Mouse (Mus musculus): ENCODE results near the gene Prkg1. TPM values are rescaled to one million over a fixed set of nuclear protein-coding genes. Genes with fewer than 3 reads are reported as not detected.

The Prkg1 gene
- 23.3 and 25.7 TPM in 2 replicates for polyA plus RNA-seq (2011; ENCODE audit: insufficient read length, low read depth, missing spikeins)

DNA sequence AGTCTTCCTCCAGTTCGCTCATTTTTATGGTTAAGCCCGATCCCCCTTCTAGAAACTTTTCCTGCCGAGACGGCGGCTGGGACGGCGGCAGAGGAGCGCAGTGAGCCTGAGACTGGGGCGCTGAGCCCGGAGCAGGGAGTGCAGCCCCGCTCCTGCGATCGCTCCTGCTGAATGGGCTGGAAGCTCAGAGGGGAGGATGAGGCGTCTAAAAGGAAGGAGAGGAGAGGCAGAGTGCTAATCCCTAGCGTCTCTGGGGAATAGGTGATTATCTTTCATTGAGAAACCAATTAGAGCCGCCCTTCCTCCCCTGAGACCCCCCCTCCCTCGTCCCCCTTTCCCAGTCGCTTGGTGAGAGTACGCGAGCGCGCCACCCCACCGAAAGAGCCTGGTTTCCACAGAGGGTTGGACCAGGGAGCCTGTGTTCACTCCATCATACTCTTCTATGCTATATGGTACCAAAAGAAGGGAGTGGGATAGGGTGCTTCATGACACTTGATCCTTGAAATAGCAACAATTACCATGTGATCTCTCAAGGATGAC lies at the start of gene Prkg1:
Prkg1 (minus strand) TSS at position 233 of the 540 bp plus-strand sequence.
- peak within 1 kb of the TSS; percentile 64 for H3K4me3 ChIP-seq (ENCODE audit: insufficient read depth, low read length)
- peak within 1 kb of the TSS; percentile 64 for H3K27ac ChIP-seq (ENCODE audit: insufficient read depth, low read length)
- no peak for TF ChIP-seq POLR2A (IDR thresholded peaks at IDR 0.05; ENCODE audit: low read depth, low read length)
- no peak for TF ChIP-seq CTCF (IDR thresholded peaks at IDR 0.05; ENCODE audit: borderline replicate concordance, insufficient read depth, low read length)
- H3K4me1 ChIP-seq (ENCODE audit: control insufficient read depth, insufficient read depth, low read length) = no peaks in the 10 kb centered on the region; the same call in 1 of the 2 replicates

DNA sequence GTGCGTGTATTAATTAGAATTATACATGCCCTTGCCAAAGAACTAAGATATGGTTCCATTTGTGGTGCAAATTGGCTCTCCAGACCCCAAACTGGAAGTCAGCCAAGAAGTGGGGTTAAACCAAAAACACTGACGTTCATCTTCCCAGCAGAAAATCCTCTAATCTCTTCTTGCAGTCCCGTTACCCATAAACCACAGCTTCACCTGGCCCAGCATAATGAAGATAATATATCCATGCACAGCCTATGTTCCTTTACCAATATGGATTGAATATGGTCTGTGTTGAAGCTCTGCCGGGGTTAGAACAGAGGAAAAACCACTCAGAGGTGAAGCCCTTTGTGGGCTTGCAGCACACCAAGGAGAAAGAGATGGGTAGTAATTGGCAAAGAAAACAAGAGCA lies 48.3 kb upstream of the Prkg1 start:
- Histone ChIP-seq H3K4me1 (ENCODE audit: control insufficient read depth, insufficient read depth, low read length) (no peaks in the 10 kb centered on the region), H3K4me3 (ENCODE audit: insufficient read depth, low read length) (no peak overlapping the region), H3K27ac (ENCODE audit: insufficient read depth, low read length) (no peak overlapping the region)
- TF ChIP-seq POLR2A (IDR thresholded peaks at IDR 0.05; ENCODE audit: low read depth, low read length) (no peak), CTCF (IDR thresholded peaks at IDR 0.05; ENCODE audit: borderline replicate concordance, insufficient read depth, low read length) (no peak)

DNA sequence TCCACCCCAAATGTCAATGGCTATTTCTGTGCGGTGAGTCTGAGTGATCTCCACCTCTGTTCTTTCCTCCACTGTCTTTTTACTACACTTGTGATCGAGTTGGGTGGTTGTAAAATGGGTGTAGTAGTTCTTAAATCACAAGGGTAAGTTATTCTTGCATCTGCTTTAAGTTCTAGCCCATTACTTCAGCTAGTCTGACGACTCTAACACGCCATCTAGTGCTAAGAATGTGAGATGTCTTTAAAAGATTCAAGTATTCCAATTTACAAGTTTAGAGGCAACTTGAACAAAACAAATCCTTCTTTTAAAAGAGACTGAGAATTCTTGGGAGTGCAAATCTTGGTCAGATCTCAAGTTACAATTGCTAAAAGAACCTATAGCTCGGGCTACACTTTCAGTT lies 46.5 kb upstream of the Prkg1 start:
- Histone ChIP-seq H3K4me1 (ENCODE audit: control insufficient read depth, insufficient read depth, low read length) (no peaks in the 10 kb centered on the region), H3K4me3 (ENCODE audit: insufficient read depth, low read length) (no peak overlapping the region), H3K27ac (ENCODE audit: insufficient read depth, low read length) (no peak overlapping the region)
- TF ChIP-seq CTCF (IDR thresholded peaks at IDR 0.05; ENCODE audit: borderline replicate concordance, insufficient read depth, low read length) = no peak
- no peak for TF ChIP-seq POLR2A (IDR thresholded peaks at IDR 0.05; ENCODE audit: low read depth, low read length)

DNA sequence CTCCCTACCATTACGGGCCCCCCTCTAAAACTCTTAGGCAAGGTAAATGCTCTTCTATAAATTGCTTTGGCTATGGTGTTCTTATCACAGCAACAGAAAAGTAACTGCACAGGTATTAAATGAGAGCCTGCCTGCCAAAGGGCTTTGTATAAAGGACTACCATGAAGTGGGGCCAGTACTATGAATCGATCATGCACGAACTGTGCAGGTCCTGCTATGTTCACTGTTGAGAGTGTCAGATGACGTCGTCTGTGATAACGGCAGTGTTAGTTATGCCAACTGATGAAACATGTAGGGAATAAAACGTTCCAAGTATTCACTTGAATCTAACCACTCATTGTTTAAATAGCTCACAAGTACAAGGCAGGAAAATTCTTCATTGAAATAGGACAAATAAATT lies 40.6 kb upstream of the Prkg1 start:
- Histone ChIP-seq H3K27ac (ENCODE audit: insufficient read depth, low read length) (no peak overlapping the region), H3K4me1 (ENCODE audit: control insufficient read depth, insufficient read depth, low read length) (no peaks in the 10 kb centered on the region), H3K4me3 (ENCODE audit: insufficient read depth, low read length) (no peak overlapping the region)
- TF ChIP-seq CTCF (IDR thresholded peaks at IDR 0.05; ENCODE audit: borderline replicate concordance, insufficient read depth, low read length) = no peak
- TF ChIP-seq POLR2A (IDR thresholded peaks at IDR 0.05; ENCODE audit: low read depth, low read length) = no peak

DNA sequence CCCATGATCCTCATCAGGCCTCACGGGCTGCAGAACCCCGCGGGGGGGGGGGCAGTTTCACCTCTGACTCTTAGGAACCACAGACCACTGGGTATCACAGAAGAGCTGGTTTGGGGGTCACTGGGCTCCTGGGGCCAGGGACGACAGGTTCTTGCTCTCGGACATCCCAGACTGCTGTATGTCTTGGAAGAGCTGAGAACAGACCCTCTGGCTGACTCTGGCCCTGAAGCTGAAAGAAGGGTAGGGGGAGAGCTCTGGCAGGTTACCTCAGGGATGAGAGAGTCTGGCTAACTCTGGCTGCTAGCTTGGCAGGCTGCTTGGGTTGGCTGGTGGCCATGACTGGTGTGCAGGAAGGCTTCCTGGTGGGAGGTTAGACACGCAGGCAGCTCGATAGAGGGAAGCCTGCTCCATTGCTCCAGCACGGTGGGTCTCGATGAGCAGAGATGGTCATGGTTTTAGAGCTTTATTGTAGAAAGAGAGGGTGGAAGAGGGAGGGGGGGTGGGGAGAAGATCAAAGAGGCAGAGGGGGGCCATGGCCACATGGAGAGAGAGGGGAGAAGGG lies 30.7 kb upstream of the Prkg1 start:
- Histone ChIP-seq H3K4me1 (ENCODE audit: control insufficient read depth, insufficient read depth, low read length) (no peaks in the 10 kb centered on the region), H3K4me3 (ENCODE audit: insufficient read depth, low read length) (no peak overlapping the region), H3K27ac (ENCODE audit: insufficient read depth, low read length) (no peak overlapping the region)
- no peak for TF ChIP-seq POLR2A (IDR thresholded peaks at IDR 0.05; ENCODE audit: low read depth, low read length)
- no peak for TF ChIP-seq CTCF (IDR thresholded peaks at IDR 0.05; ENCODE audit: borderline replicate concordance, insufficient read depth, low read length)

DNA sequence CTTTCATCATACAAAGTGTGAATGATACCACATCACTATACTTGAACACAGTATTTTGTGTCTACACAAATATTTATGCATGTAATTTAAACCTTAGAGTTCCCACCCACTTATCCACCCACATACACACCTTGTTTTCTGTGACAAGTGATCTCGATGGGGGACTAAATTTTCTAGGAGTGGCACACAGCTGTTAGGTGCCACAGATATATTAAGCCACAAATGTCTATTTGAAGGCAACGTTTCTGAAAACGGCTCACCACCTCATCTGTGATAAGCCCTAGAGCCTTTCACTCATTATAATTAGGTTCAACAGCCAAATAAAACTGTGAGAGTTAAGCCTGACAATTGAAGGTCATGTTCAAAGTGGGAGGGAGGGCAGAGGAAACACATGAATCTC lies 26.9 kb upstream of the Prkg1 start:
- H3K4me1 ChIP-seq (ENCODE audit: control insufficient read depth, insufficient read depth, low read length) = no peaks in the 10 kb centered on the region
- no peak overlapping the region for H3K27ac ChIP-seq (ENCODE audit: insufficient read depth, low read length)
- TF ChIP-seq CTCF (IDR thresholded peaks at IDR 0.05; ENCODE audit: borderline replicate concordance, insufficient read depth, low read length) (no peak), POLR2A (IDR thresholded peaks at IDR 0.05; ENCODE audit: low read depth, low read length) (no peak)
- H3K4me3 ChIP-seq (ENCODE audit: insufficient read depth, low read length) = no peak overlapping the region

DNA sequence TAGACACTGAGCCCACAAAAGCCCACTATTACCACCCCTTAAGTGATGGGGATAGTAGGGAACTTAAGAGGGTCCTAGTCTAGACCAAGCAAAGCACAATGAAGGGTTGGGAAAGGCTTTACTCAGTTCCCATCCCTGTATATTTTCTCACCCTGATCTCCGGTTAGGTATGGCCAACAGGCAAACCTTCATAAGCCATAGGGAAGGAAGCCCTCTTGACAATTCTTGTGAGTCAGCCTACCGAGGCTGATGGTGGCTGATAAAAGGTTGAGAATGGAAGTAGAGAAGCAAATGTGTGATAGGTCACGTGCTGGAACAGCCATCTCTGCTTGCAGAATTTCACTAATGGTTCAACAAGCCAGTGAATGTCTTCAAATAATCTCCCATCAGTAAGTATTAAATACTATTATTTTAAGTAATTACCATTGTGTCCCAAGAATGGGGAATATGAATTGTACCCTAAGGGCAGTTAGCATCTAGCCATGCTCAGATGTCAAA lies 16.7 kb upstream of the Prkg1 start:
- Histone ChIP-seq H3K4me3 (ENCODE audit: insufficient read depth, low read length) (no peak overlapping the region), H3K27ac (ENCODE audit: insufficient read depth, low read length) (no peak overlapping the region)
- TF ChIP-seq POLR2A (IDR thresholded peaks at IDR 0.05; ENCODE audit: low read depth, low read length) = no peak
- TF ChIP-seq CTCF (IDR thresholded peaks at IDR 0.05; ENCODE audit: borderline replicate concordance, insufficient read depth, low read length) = no peak

DNA sequence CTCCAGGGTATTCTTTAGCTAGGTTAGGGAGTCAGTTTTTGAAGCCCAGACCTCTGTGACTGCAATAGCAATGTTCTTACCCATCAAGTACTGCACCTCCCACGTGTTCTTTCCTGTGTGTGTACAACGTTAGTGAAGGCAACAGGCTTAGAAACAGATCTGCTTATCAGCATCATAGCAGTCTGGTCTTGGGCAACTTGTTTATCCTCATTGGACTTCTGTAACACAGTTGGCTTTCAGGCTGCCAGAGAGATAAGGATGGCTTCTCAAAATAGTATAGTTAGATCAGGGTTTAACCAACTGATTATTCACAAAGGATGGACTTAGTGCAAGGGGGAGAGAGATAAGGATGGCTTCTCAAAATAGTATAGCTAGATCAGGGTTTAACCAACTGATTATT lies 16.2 kb upstream of the Prkg1 start:
- TF ChIP-seq POLR2A (IDR thresholded peaks at IDR 0.05; ENCODE audit: low read depth, low read length) (no peak), CTCF (IDR thresholded peaks at IDR 0.05; ENCODE audit: borderline replicate concordance, insufficient read depth, low read length) (no peak)
- Histone ChIP-seq H3K4me1 (ENCODE audit: control insufficient read depth, insufficient read depth, low read length) (no peaks in the 10 kb centered on the region), H3K4me3 (ENCODE audit: insufficient read depth, low read length) (no peak overlapping the region), H3K27ac (ENCODE audit: insufficient read depth, low read length) (no peak overlapping the region)

More for the DNA sequence above, 16.7 kb upstream of the Prkg1 start:
- no peaks in the 10 kb centered on the region for H3K4me1 ChIP-seq (ENCODE audit: control insufficient read depth, insufficient read depth, low read length)

DNA sequence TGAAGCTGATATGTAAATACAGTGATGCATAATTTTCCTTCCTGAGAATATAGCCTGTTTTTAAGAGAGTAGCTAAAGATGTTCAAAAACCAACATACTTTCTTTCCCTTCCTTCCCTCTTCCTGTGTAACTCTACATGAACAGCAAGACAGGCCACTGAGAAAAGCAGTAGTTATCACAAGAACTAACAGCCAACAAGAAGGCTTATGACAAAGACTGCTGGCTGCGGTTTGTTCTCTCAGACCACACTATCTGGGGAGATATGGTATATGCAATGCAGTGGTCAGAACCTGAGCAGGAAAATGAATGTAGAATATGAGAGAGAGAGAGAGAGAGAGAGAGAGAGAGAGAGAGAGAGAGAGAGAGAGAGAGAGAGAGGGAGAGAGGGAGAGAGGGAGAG lies 15.4 kb upstream of the Prkg1 start:
- no peaks in the 10 kb centered on the region for H3K4me1 ChIP-seq (ENCODE audit: control insufficient read depth, insufficient read depth, low read length)
- no peak for TF ChIP-seq CTCF (IDR thresholded peaks at IDR 0.05; ENCODE audit: borderline replicate concordance, insufficient read depth, low read length)
- no peak for TF ChIP-seq POLR2A (IDR thresholded peaks at IDR 0.05; ENCODE audit: low read depth, low read length)
- H3K27ac ChIP-seq (ENCODE audit: insufficient read depth, low read length) = no peak overlapping the region
- H3K4me3 ChIP-seq (ENCODE audit: insufficient read depth, low read length) = no peak overlapping the region

DNA sequence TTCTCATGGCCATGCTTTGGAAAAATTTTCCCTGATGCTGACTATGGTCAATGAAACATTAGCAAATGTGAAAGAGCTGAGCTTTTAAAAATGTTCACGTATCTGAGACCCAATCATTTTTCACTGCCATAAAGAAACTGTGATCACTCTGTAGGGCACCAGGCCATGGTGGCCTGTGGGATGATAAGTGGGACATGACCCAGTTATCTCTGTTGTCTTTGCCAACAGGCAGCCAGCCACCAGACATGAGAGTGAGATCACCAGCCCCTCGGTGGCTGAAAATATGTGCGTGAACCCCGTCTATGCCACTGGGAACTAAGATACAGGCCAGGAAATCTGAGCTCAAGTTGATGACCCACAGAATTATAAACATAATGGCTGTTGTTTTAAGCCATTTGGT lies 14.2 kb upstream of the Prkg1 start:
- no peak for TF ChIP-seq CTCF (IDR thresholded peaks at IDR 0.05; ENCODE audit: borderline replicate concordance, insufficient read depth, low read length)
- TF ChIP-seq POLR2A (IDR thresholded peaks at IDR 0.05; ENCODE audit: low read depth, low read length) = no peak

More for the DNA sequence above, 14.2 kb upstream of the Prkg1 start:
- no peak overlapping the region for H3K4me3 ChIP-seq (ENCODE audit: insufficient read depth, low read length)
- no peaks in the 10 kb centered on the region for H3K4me1 ChIP-seq (ENCODE audit: control insufficient read depth, insufficient read depth, low read length)
- no peak overlapping the region for H3K27ac ChIP-seq (ENCODE audit: insufficient read depth, low read length)
